Mouse (Mus musculus) left cerebral cortex, adult 6 months (tissue): ENCODE results near the gene Slc16a13. TPM values are rescaled to one million over a fixed set of nuclear protein-coding genes. Genes with fewer than 3 reads are reported as not detected.

Source experiments
- long read RNA-seq, 2 experiments: library from polyadenylated mRNA; unstranded; transcript quantifications; one replicate each; pipeline ENCODE4 v2.0.0; 2019 to 2020
- polyA plus RNA-seq: library from polyadenylated mRNA; unstranded; fragments of <200 nt; fragmentation: Nextera tagmentation; gene quantifications from 2 replicates; pipeline ENCODE4 v1.2.3, GENCODE M21; 2021

Gene Slc16a13
- 1.9 and 2.8 TPM in 2 replicates for polyA plus RNA-seq
- long read RNA-seq, experiment 1, partial matches to known transcripts: 0 of 7 reads
- long read RNA-seq, experiment 1, other reads (novel, unspliced or antisense): 4 of 7 reads
- long read RNA-seq, experiment 2, partial matches to known transcripts: 0 of 2 reads
- long read RNA-seq, experiment 2, other reads (novel, unspliced or antisense): 0 of 2 reads

DNA sequence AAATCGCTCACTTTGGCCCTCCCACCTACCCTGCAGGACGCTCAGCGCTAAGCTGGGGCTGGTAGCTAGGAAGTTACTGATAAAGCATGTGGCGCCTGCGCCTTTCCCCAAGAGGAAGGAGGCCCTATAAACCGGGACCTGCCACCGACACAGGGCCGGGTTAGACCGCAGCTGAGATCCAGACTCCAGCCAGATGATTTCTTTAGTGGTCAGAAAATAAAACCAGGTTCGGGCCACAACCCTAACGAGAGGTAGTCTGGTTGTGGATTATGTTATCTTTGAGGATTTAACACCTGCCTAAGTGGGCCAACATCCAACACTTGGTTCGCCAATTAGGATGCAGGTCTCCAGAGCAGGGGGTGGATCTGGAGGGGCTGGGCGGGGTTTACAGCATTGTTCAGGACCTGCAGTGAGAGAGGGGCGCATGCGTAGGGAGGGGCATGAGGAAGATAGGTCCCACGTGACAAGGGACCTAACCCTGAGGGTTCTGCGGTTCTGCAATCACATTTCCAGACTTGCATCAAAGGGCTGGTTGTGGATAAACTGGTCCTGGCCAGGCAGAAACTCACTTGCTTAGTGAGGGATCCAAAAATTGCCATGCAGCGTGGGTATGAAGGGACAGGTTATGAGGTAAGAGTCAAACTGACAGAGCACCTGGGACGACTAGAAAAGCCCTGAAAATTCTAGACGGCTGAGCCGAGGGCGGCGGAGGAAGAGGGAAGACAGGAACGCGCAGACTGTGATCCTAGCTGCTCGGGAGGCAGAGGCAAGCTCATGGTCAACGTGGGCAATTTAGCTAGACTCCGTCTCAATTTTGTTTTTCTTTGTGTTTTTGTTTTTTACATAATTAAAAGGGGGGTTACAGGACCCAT is at the start of gene Slc16a13:
Gene Slc16a13, minus strand, starts transcription at position 334 of the 872 bp plus-strand sequence.

DNA sequence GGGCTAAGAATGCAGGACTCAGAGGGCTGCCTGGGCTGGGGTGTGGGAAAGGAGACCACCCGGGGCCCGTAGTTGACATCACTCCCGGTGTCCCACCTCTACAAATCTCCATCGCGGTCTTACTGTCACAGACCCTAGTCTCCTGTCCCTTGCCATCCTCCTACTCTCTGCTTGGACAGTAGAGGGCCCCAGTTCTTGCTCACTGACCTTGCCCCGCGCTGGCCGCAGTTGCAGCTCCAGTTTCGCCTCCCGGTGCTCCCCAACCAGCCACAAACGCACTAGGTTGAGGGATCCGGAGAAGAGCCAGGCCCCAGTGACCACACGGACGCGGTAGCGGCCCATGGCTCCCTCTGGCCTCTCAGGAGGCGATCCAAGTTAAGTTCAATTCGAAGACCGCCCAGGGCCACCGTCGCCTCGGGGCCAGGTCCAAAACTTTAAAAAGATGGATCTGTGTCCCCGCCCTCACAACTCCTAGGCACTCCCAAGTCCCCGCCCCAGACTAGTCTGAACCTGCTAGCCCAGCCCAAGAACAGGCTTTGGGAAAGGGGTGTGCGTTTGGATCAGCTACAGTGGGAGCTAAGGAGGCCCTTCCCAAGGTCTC is 34.2 kb upstream of the Slc16a13 start, which contains the start of gene Alox12:
Gene Alox12, minus strand, starts transcription at position 423 of the 601 bp plus-strand sequence.

DNA sequence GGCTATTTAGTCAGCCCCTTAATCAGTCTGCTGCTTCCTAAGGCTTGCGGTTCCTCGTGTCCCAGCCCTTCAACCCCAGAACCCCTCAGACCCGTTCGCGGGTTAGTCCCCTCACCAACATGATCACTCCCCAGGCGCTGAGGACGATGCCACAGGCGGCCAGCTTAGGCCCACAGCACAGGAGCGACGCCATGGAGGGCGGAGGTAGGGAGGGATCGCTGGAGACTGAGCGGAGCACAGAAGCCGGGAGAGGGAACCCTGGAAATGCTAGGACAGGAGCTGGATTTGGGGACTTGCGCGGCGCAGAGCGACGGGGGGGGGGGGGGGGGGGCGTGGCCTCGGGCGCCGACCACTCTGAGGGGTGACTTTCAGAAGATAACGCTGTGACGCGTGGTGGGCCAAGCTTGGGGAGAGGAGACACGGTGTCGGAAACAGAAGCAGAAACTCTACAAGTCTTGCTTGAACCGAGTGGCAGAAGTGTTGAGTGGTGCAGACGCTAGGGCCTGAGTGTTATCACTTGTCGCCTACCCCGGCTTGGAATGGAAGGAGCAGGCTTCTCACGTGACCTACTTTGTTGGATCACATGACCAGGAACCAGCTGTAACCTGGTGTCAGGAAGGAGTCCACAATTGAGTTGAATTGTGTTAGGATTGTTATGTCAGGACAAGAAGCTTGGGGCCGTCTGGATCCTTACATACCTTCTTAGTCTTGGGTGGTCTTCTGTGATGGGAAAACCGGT is 18.8 kb upstream of the Slc16a13 start, which contains the start of the genes Gm21988 and Rnasek:
Gene Gm21988, minus strand, starts transcription at position 290 of the 739 bp plus-strand sequence.
Gene Rnasek, minus strand, starts transcription at position 302 of the 739 bp plus-strand sequence.

DNA sequence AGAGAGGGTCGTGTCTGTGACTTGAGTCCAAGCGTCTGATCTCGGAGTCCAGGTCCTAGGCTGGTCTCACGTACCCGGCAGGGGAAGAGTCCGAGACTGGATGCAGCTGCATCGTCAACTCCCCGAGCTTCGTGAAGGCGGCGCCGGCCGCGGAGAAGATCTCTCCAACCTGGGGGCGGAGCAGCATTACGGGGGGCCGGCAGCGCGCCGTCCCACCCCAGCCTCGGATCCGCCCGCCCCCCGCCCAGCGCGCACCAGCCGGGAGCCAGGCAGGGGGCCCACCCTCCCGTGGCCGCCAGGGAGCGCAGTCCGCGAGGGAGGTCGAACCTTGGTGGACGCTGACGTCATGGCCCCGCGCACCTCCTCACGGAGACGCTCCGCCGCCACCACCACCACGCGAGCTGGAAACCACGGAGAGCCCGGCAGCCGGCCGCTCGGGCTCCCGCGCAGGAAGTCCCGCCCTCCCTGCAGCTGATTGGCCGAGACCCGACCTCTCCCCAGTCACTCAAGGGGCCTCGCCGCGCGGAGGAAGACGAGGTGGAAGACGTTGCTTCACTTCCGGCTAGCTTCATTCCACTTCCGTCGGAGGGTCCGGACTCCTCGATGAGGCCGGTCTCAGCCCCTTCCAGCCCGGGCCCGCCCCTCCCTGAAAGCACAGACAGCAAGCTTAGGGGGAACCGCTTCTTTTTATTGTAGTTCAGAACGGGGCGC is 16.7 kb upstream of the Slc16a13 start, which contains the start of gene 0610010K14Rik:
Gene 0610010K14Rik, minus strand, starts transcription at position 458 of the 711 bp plus-strand sequence.

DNA sequence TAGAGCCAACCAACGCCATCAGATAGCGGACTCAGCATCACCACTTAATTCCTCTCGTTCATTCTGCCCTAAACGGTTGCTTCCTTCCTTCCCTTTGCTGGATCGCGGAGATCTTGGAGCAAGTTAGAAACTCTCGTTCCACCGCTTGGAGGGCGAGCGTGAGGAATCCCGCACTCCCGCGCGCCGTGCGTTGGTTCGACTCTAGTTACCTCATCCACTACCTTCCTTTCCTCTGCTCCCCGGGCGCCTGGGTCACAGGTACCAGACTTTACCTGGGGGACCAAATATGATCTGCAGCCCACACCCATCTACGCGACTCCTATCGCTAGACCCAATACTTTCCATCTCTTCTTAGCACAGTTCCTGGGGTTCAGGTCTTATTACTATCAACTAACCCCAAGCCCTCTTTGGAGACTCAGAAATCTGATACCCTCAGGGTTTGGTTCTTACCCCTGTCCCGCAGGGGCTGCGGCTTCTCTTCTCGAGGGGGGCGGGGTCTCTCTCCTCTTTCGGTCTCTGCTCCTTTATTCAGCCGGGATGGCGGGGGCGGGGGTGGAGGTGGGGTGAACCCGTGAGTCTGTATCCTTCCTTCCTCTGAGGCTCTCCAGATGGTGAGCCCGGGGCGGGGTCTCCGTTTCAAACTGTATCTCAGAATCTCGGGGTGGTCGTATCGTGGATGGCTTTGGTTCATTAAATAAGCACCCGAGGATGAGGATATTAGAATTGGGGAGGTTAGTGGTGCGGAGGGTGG is 8.6 kb upstream of the Slc16a13 start, which contains the start of gene Bcl6b:
Gene Bcl6b, minus strand, starts transcription at position 539 of the 751 bp plus-strand sequence.

GRCm38 (mm10) chr11:70212423-70212822 is 8.4 kb downstream of the Slc16a13 start, which contains the start of gene Slc16a11:
Gene Slc16a11, plus strand, starts transcription at chr11:70212752.

Other genes with a start within 250 kb of the Slc16a13 start
- 16.4 and 21.9 TPM in 2 replicates for gene Ctdnep1, start 239.9 kb downstream of the Slc16a13 start, polyA plus RNA-seq
- gene Elp5, start 238.5 kb downstream of the Slc16a13 start, polyA plus RNA-seq: 112 and 113 TPM in 2 replicates
- 291 and 457 TPM in 2 replicates for gene Gabarap, start 229.9 kb downstream of the Slc16a13 start, polyA plus RNA-seq
- 9.2 and 18.6 TPM in 2 replicates for gene Phf23, start 225.3 kb downstream of the Slc16a13 start, polyA plus RNA-seq
- gene Dvl2, start 220.5 kb downstream of the Slc16a13 start, polyA plus RNA-seq: 1.6 and 4.0 TPM in 2 replicates
- gene Acadvl, start 205.7 kb downstream of the Slc16a13 start, polyA plus RNA-seq: 40.5 and 55.2 TPM in 2 replicates
- 50.8 and 69.9 TPM in 2 replicates for gene Dlg4, start 204.1 kb downstream of the Slc16a13 start, polyA plus RNA-seq
- gene Asgr1, start 167.0 kb downstream of the Slc16a13 start, polyA plus RNA-seq: 3.1 and 3.3 TPM in 2 replicates
- gene Asgr2, start 128.4 kb downstream of the Slc16a13 start, polyA plus RNA-seq: not detected in 2 replicates
- gene Mgl2, start 90.7 kb downstream of the Slc16a13 start, polyA plus RNA-seq: 0.83 and 1.4 TPM in 2 replicates
- gene Clec10a, start 64.9 kb downstream of the Slc16a13 start, polyA plus RNA-seq: 1.9 and 2.1 TPM in 2 replicates
- 5.1 and 9.8 TPM in 2 replicates for gene Slc16a11, start 8.3 kb downstream of the Slc16a13 start, polyA plus RNA-seq
- gene Bcl6b, start 8.7 kb upstream of the Slc16a13 start, polyA plus RNA-seq: 0.37 and 0.53 TPM in 2 replicates
- gene 0610010K14Rik, start 16.9 kb upstream of the Slc16a13 start, polyA plus RNA-seq: 64.6 and 93.6 TPM in 2 replicates
- gene Gm21988, start 18.8 kb upstream of the Slc16a13 start, polyA plus RNA-seq: 13.1 and 15.1 TPM in 2 replicates
- 793 and 899 TPM in 2 replicates for gene Rnasek, start 18.8 kb upstream of the Slc16a13 start, polyA plus RNA-seq
- gene Alox12, start 34.3 kb upstream of the Slc16a13 start, polyA plus RNA-seq: 0.22 and 0.38 TPM in 2 replicates
- 0.14 and 0.26 TPM in 2 replicates for gene Alox12e, start 101.6 kb upstream of the Slc16a13 start, polyA plus RNA-seq
- not detected in 2 replicates for gene Alox15, start 131.0 kb upstream of the Slc16a13 start, polyA plus RNA-seq
- gene Pelp1, start 189.0 kb upstream of the Slc16a13 start, polyA plus RNA-seq: 4.6 and 12.1 TPM in 2 replicates
- gene Arrb2, start 211.6 kb upstream of the Slc16a13 start, polyA plus RNA-seq: 4.4 and 10.5 TPM in 2 replicates
- 17.4 and 19.0 TPM in 2 replicates for gene Med11, start 230.9 kb upstream of the Slc16a13 start, polyA plus RNA-seq
- gene Zmynd15, start 238.4 kb upstream of the Slc16a13 start, polyA plus RNA-seq: 0.15 TPM in 1 of 2 replicates, not detected in the other
- gene Cxcl16, start 238.9 kb upstream of the Slc16a13 start, polyA plus RNA-seq: 2.2 and 3.3 TPM in 2 replicates